Mouse (Mus musculus) spleen, adult 12 weeks (tissue): ENCODE results near the gene Skp1a.

ENCODE experiments used
- DNase-seq: peaks from one replicate; pipeline ENCODE4 v3.0.0; 2022; ENCODE audit warnings: low spot score

The Skp1a gene

GRCm38 (mm10) chr11:52278164-52278563 lies 46.4 kb downstream of the Skp1a start:
- no peak for DNase-seq

- DNase-seq, result no peak
Observed at GRCm38 (mm10) chr11:52278991-52279390, 47.2 kb downstream of the Skp1a start.

GRCm38 (mm10) chr11:52279611-52280145 lies 47.9 kb downstream of the Skp1a start:
- DNase-seq, result no peak

GRCm38 (mm10) chr11:52280566-52281455 lies 49.0 kb downstream of the Skp1a start:
- DNase-seq, result no peak

- DNase-seq, result no peak
Observed at GRCm38 (mm10) chr11:52281568-52282328, 50.0 kb downstream of the Skp1a start.

GRCm38 (mm10) chr11:52282420-52282773 lies 50.6 kb downstream of the Skp1a start:
- DNase-seq, result no peak

GRCm38 (mm10) chr11:52282774-52283595 lies 51.2 kb downstream of the Skp1a start, which contains the start of gene Tcf7:
Gene Tcf7 (minus strand): TSS chr11:52283014.
- DNase-seq, result no peak

GRCm38 (mm10) chr11:52283596-52284571 lies 52.1 kb downstream of the Skp1a start:
- DNase-seq, result no peak

- no peak for DNase-seq
Observed at GRCm38 (mm10) chr11:52286301-52286957, 54.6 kb downstream of the Skp1a start.

GRCm38 (mm10) chr11:52286958-52287305 lies 55.1 kb downstream of the Skp1a start:
- no peak for DNase-seq

GRCm38 (mm10) chr11:52292346-52292745 lies 60.6 kb downstream of the Skp1a start:
- DNase-seq, result no peak

GRCm38 (mm10) chr11:52292894-52293293 lies 61.1 kb downstream of the Skp1a start:
- DNase-seq, result no peak

- no peak for DNase-seq
Observed at GRCm38 (mm10) chr11:52294103-52294502, 62.3 kb downstream of the Skp1a start.
